Mouse (Mus musculus): ENCODE data around the gene Casp7.

- TF ChIP-seq POLR2A (IDR thresholded peaks at IDR 0.05; ENCODE audit: control insufficient read depth in 1 of 2, insufficient read depth in 1 of 2, low read depth in 1 of 2, low read length in 2 of 2, poor library complexity in 1 of 2) (no peak), CTCF (IDR thresholded peaks at IDR 0.05 in 2 of 3, conservative IDR thresholded peaks at IDR 0.05 in 1 of 3; ENCODE audit: control insufficient read depth in 1 of 3, insufficient read depth in 1 of 3, low read depth in 2 of 3, low read length in 3 of 3, poor library complexity in 1 of 3, severe bottlenecking in 1 of 3) (no peak), MEF2A (IDR thresholded peaks at IDR 0.05; ENCODE audit: extremely low read depth, insufficient replicate concordance, low read depth, low read length, poor library complexity, severe bottlenecking) (no peak), USF2 (IDR thresholded peaks at IDR 0.05; ENCODE audit: borderline replicate concordance in 1 of 2, insufficient read depth in 1 of 2, low read depth in 1 of 2, low read length in 2 of 2) (no peak)
Observed at GRCm38 (mm10) chr19:56423370-56423769, 26.4 kb downstream of the Casp7 start.
